Mouse (Mus musculus): ENCODE data around the gene Nkx2-1.

DNA sequence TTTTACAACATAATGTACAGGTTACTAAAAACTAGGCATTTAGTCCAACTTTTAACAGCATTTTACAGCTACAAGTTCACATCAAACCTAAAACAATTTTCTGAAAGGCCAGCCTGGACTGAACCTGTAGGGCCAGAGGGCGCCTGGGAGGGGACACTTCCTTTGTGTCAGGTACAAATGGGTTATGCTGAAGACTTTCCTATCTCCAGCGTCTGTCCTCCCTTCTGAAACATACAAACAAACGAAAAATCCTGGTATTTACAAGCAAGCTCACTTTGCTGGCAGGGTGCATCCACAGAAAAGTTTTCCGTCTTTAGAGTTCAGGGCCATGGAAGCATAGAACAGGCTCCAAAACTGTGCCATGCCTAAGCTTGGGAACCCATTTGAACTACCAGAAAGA, 4.6 kb downstream of the Nkx2-1 start:
- no peak for TF ChIP-seq ZNF384 (IDR thresholded peaks at IDR 0.05; ENCODE audit: low read depth, low read length)
- no peak for TF ChIP-seq ZC3H11A (IDR thresholded peaks at IDR 0.05; ENCODE audit: borderline replicate concordance, low read depth, low read length)
- TF ChIP-seq CHD2 (IDR thresholded peaks at IDR 0.05; ENCODE audit: low read depth, low read length), result no peak
- no peak for TF ChIP-seq HCFC1 (IDR thresholded peaks at IDR 0.05; ENCODE audit: borderline replicate concordance, insufficient read depth, low read length)

Data from ES-E14 (cell line).